Mouse (Mus musculus) myocyte (in vitro differentiated cells): ENCODE results near the gene Arvcf.

Experiments
- E2F4 ChIP-seq: IDR thresholded peaks from one replicate; pipeline ENCODE4 v1.6.1; 2011; ENCODE audit warnings: mild to moderate bottlenecking, control low read depth, moderate library complexity; ENCODE audit not compliant: insufficient read depth
- MAX ChIP-seq: IDR thresholded peaks from one replicate; pipeline ENCODE4 v1.6.1; 2011; ENCODE audit warnings: low read depth, mild to moderate bottlenecking, control low read depth
- MYOD1 ChIP-seq, 3 experiments: IDR thresholded peaks; one replicate each; pipeline ENCODE4 v1.6.1; 2011; ENCODE audit warnings: control low read depth in 2 of 3, low read depth in 2 of 3, mild to moderate bottlenecking in 2 of 3, moderate library complexity in 1 of 3; ENCODE audit not compliant: insufficient read length in 2 of 3, control insufficient read depth in 1 of 3
- MYOG ChIP-seq, 3 experiments: IDR thresholded peaks; one replicate each; pipeline ENCODE4 v1.6.1; 2011; ENCODE audit warnings: control low read depth in 2 of 3, low read depth in 2 of 3, mild to moderate bottlenecking in 2 of 3; ENCODE audit not compliant: insufficient read length in 2 of 3, control insufficient read depth in 1 of 3, insufficient read depth in 1 of 3
- POLR2A ChIP-seq: IDR thresholded peaks from one replicate; pipeline ENCODE4 v1.6.1; 2011; ENCODE audit warnings: low read depth, mild to moderate bottlenecking, control low read depth, moderate library complexity; ENCODE audit not compliant: insufficient read length
- POLR2AphosphoS2 ChIP-seq: IDR thresholded peaks from one replicate; pipeline ENCODE4 v1.6.1; 2011; ENCODE audit warnings: low read depth, control low read depth; ENCODE audit not compliant: insufficient read length
- REST ChIP-seq: IDR thresholded peaks from one replicate; pipeline ENCODE4 v1.6.1; 2011; ENCODE audit warnings: mild to moderate bottlenecking, control low read depth, moderate library complexity; ENCODE audit not compliant: insufficient read depth, insufficient read length
- SRF ChIP-seq: IDR thresholded peaks from one replicate; pipeline ENCODE4 v1.6.1; 2011; ENCODE audit warnings: low read depth; ENCODE audit not compliant: control insufficient read depth, insufficient read length
- TCF12 ChIP-seq: IDR thresholded peaks from one replicate; pipeline ENCODE4 v1.6.1; 2011; ENCODE audit warnings: mild to moderate bottlenecking, control low read depth; ENCODE audit not compliant: poor library complexity, insufficient read depth, severe bottlenecking
- USF1 ChIP-seq: IDR thresholded peaks from one replicate; pipeline ENCODE4 v1.6.1; 2011; ENCODE audit warnings: low read depth, mild to moderate bottlenecking, control low read depth, moderate library complexity

GRCm38 (mm10) chr16:18342076-18342475, 5.9 kb upstream of the Arvcf start:
- TF ChIP-seq USF1: no peak
- TF ChIP-seq MAX: no peak
- TF ChIP-seq POLR2A: no peak
- no peak for TF ChIP-seq POLR2AphosphoS2
- no peak for TF ChIP-seq SRF
- TF ChIP-seq MYOG (IDR thresholded peaks at IDR 0.05; ENCODE audit: control insufficient read depth in 1 of 3, insufficient read depth in 1 of 3, insufficient read length in 2 of 3, low read depth in 2 of 3): no peak
- TF ChIP-seq REST: no peak
- no peak for TF ChIP-seq E2F4
- no peak for TF ChIP-seq MYOD1 (IDR thresholded peaks at IDR 0.05; ENCODE audit: control insufficient read depth in 1 of 3, insufficient read length in 2 of 3, low read depth in 2 of 3)
- TF ChIP-seq TCF12: no peak
